Mouse (Mus musculus): ENCODE results near the gene Heatr5a. TPM values are rescaled to one million over a fixed set of nuclear protein-coding genes. Genes with fewer than 3 reads are reported as not detected.
A peak's percentile ranks its signal among the peaks of the same experiment; 100 is the strongest.

Heatr5a gene
- 27.8 and 43.7 TPM in 2 replicates for total RNA-seq (2015)
- 21.2 and 30.0 TPM in 2 replicates for total RNA-seq (2017)

DNA sequence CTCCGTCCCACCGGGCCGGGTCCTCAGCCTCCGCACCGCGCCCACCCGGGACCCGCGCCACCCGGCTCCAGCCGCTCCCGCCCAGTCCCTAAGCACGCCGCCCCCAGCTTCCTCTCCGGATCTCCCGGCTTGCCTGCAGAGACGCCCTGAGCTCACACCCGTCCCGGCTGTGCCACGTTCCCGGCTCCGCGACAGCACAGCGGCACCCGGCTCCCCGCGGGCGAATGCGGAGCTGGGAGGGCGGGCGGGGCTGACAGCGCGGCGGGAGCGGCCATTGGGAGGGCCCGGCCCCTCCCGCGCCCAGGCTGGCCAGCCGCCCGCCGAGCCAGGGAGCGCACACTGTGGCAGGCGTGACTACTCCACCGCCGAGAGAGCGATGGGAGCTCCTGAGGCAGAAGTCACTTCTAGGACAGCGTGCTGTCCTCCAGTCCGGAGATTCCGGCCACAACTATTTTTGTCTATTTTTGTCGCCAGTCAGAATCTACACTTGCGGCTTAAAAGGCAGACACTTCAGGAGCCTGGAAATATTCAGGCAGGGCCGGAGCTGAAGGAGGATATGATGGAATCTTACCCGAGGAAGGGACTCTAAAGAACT, at the start of gene Heatr5a:
Gene Heatr5a (minus strand): TSS at position 252 of the 595 bp plus-strand sequence.
- ATAC-seq (replicated peaks; ENCODE audit: poor library complexity) = peak; percentile 88

GRCm38 (mm10) chr12:52014494-52015029, 43.4 kb upstream of the Heatr5a start:
- ATAC-seq (replicated peaks; ENCODE audit: poor library complexity) = no peak

DNA sequence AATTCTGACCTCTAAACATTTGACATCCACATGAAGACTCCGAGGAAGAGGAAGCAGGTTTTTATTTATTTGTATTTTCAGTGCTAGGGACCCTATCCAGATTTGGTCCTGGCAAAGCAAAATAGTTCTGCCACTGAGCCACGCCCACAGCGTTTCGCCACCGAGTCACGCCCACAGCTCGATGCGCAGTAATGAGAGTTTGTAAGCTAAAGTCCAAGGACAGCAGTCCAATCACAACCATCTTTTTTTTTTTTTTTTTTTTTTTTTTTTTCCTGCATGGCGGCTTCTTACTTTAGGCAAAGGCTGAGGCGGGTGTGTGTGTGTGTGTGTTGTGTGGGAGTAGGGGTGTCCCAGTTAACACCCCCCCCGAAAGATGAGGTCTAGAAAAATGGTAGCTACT, 42.9 kb upstream of the Heatr5a start:
- no peak for ATAC-seq (replicated peaks; ENCODE audit: poor library complexity)

DNA sequence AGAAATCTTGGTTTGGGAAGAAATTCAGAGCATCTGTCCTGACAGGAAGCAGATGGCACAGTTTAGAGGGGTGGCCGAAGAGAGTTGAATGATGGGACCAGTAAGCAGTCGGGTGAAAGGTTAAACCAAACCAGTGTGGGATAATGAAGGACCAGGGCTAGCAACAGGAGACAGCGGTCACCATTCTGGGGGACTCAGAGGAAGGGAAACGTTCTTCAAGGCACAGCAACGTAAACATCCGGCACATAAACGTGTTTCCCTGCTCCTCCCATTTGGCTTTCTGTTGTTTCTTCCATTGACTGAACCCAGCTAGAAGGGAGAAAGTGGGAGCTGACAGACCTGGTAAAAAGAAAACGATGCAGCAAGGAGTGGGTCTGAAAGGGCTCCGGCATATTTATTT, 42.2 kb upstream of the Heatr5a start:
- ATAC-seq (replicated peaks; ENCODE audit: poor library complexity) = no peak

- no peak for ATAC-seq (replicated peaks; ENCODE audit: poor library complexity)
Observed at GRCm38 (mm10) chr12:52012159-52012558, 41.0 kb upstream of the Heatr5a start.

GRCm38 (mm10) chr12:52010630-52010961, 39.5 kb upstream of the Heatr5a start:
- ATAC-seq (replicated peaks; ENCODE audit: poor library complexity) = 0 out of 2 replicates have a peak, but pooled peaks have one; percentile 44

DNA sequence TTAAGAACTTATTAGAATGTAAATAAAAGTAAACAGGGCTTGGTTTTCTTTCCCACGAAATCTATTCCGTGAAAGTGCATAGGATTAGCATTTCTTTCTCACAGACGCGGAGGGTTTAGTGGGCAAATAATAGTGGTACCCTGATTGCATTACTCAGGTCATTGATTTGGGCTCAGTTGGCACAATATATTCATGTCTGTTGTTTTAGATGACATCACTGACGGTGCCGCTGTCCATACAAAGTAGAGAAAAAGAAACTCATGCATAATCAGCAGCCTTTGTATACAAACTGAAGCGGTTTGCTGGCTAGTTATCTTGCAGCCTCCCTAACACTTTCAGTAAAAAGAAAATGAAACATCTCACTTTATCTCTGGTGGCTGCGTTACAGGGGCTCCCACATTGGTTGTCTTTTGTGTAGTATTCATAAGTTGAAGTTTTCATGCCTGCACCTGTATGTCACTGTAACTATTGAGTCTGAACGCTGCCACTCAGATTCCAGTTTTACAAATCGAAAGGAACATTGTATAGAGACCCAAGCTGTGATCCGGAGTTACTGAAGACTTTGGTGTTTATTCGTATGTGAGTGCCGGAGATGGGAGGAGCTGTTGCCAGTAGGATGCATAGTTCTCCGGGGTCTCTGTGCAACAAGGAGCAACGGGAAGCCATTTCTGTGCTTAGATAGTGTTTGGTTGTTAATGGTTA, 39.0 kb upstream of the Heatr5a start:
- no peak for ATAC-seq (replicated peaks; ENCODE audit: poor library complexity)

DNA sequence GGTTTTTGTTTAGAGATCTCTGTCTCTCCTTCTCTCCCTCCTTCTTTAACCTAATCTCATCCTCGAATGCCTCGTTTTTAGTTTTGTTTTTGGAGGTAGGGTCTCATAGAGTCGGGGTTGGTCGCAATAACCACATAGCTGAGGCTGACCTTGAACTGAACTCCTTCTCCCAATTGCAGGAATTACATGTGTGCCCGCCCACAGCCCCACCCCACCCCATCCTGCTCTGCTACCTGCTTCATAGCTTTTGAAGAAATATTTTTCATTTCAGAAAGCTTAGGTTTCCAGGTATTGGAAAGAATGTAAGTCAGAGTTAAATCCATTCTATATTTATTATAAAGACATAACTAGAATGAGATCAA, 35.5 kb upstream of the Heatr5a start:
- peak; percentile 7; the same call in 1 of the 2 replicates for ATAC-seq (replicated peaks; ENCODE audit: poor library complexity)

GRCm38 (mm10) chr12:52005877-52006632, 34.9 kb upstream of the Heatr5a start, which contains the start of gene Dtd2:
Dtd2 (minus strand) TSS chr12:52006501.
- peak; percentile 89 for ATAC-seq (replicated peaks; ENCODE audit: poor library complexity)

- no peak for ATAC-seq (replicated peaks; ENCODE audit: poor library complexity)
Observed at GRCm38 (mm10) chr12:52002746-52003145, 31.6 kb upstream of the Heatr5a start.

GRCm38 (mm10) chr12:52001544-52001943, 30.4 kb upstream of the Heatr5a start:
- peak; percentile 67 for ATAC-seq (replicated peaks; ENCODE audit: poor library complexity)

DNA sequence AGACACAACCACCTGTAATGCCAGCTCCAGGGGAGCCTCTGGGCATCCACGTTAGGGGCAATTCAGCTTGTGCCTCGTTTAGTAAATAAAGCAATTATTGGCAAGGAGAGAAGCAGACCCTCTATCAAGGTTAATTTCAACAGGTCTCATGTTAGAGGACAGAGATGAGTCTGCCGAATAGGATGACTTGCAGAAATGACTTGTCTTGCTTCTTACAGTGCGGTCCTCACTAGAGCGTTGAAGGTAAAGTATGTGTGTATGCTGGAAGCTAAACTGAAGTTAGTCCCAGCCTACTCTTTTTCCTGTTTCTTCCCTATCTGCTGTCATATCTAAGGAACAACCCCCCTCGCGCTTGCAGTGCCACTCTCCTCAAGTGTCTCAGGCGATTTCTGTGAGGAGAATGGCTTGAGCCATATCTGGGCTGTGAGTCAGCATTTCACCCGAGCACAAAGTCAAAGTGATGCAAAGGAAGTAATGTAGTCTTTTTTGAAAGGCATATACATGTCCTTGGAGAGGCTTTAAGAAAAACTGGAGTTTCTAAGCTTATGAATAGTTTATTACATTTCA, 27.3 kb upstream of the Heatr5a start:
- ATAC-seq (replicated peaks; ENCODE audit: poor library complexity) = peak; percentile 52

DNA sequence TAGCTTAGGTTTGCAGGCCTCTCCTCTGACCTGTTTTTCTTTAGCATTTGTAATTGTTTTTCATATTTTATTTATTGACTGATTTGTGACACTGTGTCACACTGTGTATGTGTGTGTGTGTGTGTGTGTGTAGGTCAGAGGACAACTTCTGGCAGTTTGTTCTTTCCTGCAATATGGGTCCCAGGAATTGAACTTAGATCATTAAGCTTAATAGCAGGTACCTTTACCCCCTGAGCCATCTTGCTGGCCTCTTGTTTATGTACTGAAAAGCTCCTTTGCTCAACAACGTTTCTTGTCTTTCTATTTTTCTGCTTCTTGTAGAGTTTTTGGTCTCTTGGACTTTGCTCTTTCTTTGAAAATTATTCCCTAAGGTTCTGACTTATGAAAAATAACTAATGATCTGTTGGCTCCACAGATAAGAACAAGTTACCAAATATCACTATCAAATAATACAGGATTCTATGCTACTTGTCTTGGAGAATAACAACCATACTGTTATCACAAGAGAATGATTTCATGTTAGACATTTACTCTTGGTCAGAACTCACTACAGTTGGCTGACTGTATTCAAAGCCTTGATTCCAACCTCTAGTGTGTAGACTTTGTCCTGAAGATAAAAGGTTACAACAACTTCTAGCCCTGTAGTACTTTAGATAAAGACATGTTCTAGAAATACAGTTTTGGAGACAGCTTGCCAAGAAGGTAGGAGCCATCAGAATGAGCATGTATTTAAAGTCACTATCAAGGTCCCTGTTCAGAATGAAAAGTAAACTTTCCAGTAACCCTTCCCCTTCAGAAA, 24.8 kb upstream of the Heatr5a start:
- peak; percentile 52 for ATAC-seq (replicated peaks; ENCODE audit: poor library complexity)

DNA sequence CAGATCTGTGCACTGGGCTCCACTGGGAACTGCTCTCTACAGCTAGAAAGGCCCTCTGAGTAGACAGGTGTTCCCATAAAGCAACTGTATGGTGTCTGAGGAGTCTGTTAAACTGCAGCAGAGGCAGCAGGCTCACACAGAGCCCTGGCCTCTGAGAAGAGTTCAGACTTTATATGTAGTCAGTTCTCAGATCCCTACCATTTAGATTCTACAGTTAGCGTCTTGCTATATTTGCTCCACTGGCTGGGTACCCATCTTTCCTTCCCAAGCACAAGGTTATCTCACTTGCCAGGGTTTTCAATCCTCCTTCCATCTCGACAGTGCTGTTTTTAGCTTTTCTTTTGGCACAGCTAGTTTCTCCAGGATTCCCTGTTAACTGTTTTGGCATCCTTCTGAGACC, 19.5 kb upstream of the Heatr5a start:
- ATAC-seq (replicated peaks; ENCODE audit: poor library complexity) = no peak

DNA sequence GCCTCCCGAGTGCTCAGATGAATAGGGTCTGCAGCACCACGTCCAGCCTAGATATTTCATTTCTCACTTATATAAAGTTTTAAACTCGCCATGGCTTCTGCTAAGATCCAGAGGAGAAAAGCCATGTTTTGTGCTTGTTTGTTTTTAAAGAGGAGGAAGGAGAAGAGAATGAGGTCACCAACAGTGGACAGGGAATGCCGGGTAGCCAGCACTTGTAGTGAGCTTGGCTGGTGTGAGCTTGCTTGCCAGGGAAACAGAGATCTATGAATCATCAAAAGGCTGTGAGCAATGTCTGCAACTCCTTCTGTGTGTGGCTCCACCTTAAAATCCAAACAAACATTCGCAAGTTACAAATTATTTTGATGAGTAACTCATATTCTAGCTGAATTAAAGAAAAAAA, 17.4 kb upstream of the Heatr5a start:
- ATAC-seq (replicated peaks; ENCODE audit: poor library complexity) = no peak

- ATAC-seq (replicated peaks; ENCODE audit: poor library complexity) = no peak
Observed at GRCm38 (mm10) chr12:51985826-51986225, 14.7 kb upstream of the Heatr5a start.

DNA sequence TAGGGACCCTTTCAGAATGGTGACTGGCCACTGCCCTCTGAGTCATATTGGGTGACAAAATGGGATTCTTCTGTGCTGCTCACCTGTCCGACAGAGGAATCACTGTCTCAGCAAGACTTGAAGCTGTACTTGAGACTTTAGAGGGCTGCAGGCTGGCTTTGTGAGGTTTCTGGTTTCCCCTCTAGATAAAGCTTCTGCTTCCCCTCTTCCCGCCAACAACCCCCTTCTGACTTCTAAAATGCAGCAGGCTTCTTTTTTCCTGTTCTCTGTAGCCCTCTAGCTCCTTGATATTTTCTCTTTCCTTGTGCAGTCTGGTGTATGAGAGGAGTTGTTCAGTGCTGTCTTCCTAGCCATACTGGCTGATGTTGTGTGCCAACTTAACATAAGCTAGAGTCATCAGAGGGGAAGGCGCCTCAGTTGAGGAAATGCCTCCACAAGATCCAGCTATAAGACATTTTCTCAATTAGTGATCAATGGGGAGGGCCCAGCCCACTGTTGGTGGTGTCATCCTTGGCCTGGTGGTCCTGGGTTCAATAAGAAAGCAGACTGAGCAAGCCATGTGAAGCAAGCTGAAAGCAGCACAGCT, 14.1 kb upstream of the Heatr5a start:
- ATAC-seq (replicated peaks; ENCODE audit: poor library complexity) = 0 out of 2 replicates have a peak, but pooled peaks have one; percentile 31

- no peak for ATAC-seq (replicated peaks; ENCODE audit: poor library complexity)
Observed at GRCm38 (mm10) chr12:51983625-51984024, 12.5 kb upstream of the Heatr5a start.

DNA sequence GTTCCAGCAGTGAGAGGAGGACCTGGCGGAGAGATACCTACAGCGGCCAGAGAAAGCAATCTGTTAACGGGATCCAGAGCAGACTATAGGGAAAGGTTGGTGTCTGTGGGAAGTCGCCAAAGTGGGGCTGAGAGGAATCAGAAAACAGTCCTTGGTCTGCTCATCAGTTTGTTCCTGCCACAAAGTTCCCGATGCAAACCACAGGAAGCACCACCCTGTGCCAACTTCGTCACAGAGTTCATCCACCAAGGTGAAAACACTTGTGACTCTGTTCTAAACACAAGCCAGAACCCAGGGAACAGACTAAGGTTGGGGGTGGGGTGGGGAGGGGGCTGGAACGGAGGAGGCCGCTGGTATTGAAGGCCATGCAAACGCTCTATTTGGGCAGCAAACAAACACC, 5.4 kb upstream of the Heatr5a start:
- ATAC-seq (replicated peaks; ENCODE audit: poor library complexity) = no peak

- ATAC-seq (replicated peaks; ENCODE audit: poor library complexity) = no peak
Observed at GRCm38 (mm10) chr12:51974381-51974780, 3.3 kb upstream of the Heatr5a start.
